Mouse (Mus musculus) embryonic facial prominence, embryonic 15.5 days (tissue): ENCODE measurements around the gene Klhdc7b. TPM values are rescaled to one million over a fixed set of nuclear protein-coding genes. Genes with fewer than 3 reads are reported as not detected.

Experiments
- ATAC-seq: fragments of 200-750 bp; cut with Nextera tagmentation; 2 replicates; pipeline ENCODE4 v1.8.0; 2017; ENCODE audit warnings: low read depth, moderate TSS enrichment; ENCODE audit not compliant: insufficient number of reproducible peaks, low FRiP score, low TSS enrichment
- H3K27ac ChIP-seq: fragments of 300-500 bp; sonication (generic); replicated peaks from 2 replicates; pipeline ENCODE4 v1.5.1; 2015; ENCODE audit warnings: mild to moderate bottlenecking, inconsistent platforms
- H3K27me3 ChIP-seq: fragments of 300-500 bp; sonication (generic); 2 replicates; pipeline ENCODE4 v1.6.1; 2015; ENCODE audit warnings: inconsistent platforms
- H3K36me3 ChIP-seq: fragments of 300-500 bp; sonication (generic); 2 replicates; pipeline ENCODE4 v1.6.1; 2015; ENCODE audit warnings: mild to moderate bottlenecking, inconsistent platforms
- H3K4me1 ChIP-seq: fragments of 300-500 bp; sonication (generic); 2 replicates; pipeline ENCODE4 v1.6.1; 2015; ENCODE audit warnings: inconsistent platforms
- H3K4me2 ChIP-seq: fragments of 300-500 bp; sonication (generic); replicated peaks from 2 replicates; pipeline ENCODE4 v1.6.1; 2015; ENCODE audit warnings: mild to moderate bottlenecking, inconsistent platforms
- H3K4me3 ChIP-seq: fragments of 300-500 bp; sonication (generic); replicated peaks from 2 replicates; pipeline ENCODE4 v1.5.1; 2015; ENCODE audit warnings: mild to moderate bottlenecking, inconsistent platforms
- H3K9ac ChIP-seq: fragments of 300-500 bp; sonication (generic); 2 replicates; pipeline ENCODE4 v1.6.1; 2015; ENCODE audit warnings: inconsistent platforms
- H3K9me3 ChIP-seq: fragments of 300-500 bp; sonication (generic); replicated peaks from 2 replicates; pipeline ENCODE4 v1.6.1; 2016; ENCODE audit warnings: inconsistent platforms
- WGBS: fragments of 180-500 bp; shearing (Covaris S2); methylation state at CpG from one replicate; pipeline ENCODE4 v1.1.7; 2015; 5-methylcytosine and 5-hydroxymethylcytosine counted together
- polyA plus RNA-seq: library from polyadenylated mRNA; unstranded; fragments of >200 nt; fragmentation: Nextera tagmentation; extraction: Ambion mirVana; gene quantifications from 2 replicates; pipeline ENCODE4 v1.2.1, GENCODE M21; 2015

Klhdc7b gene
- polyA plus RNA-seq, 1 experiment from 2014 or later = not detected

DNA sequence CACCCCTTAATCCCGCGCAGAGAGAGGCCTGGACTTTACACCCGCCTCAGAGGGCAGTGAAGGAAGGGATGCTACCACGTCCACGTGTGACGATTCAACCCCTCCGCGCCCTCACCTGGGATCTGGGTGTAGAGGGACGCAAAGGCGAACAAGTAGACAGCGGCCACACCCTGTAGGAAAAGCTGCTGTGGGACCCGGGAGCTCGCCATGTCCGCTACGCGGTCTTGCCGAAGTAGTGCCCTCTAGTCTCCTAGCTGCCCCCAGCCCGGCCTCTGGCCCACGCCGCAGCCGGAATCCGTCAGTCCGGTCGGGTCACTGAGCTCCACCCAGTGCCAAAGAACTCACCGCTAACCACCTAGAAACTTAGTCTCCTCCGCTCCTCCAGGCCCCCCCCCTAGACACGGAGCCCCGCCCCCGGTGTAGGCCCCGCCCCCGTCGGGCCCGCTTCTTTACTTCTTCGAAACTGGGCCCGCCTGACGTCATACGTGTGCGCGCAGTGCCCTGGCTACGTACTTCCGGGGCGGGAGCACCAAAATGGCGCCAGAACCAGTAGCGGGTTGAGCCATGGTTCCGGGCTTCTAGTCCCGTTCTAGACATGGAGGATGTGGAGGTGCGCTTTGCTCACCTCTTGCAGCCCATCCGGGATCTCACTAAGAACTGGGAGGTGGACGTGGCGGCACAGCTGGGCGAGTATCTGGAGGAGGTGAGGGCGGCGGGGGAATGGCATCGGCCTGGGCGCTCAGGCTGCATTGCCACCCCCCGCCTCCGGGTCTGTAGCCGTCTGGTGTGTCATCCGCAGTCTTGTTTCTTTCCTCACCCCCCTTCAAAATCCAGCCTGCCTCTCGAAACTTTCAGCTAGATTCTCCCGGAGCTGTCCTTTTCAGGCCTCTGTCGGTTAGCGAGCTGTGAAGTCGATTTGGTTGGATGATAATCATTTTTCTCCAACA lies 29.2 kb upstream of the Klhdc7b start, which contains the start of the genes Lmf2 and Ncaph2:
Gene Lmf2 (minus strand): TSS at position 419 of the 947 bp plus-strand sequence.
Gene Ncaph2 (plus strand): TSS at position 479 of the 947 bp plus-strand sequence.
- WGBS = under 1% methylated on average over 64 of the region's 64 CpGs
- H3K27ac ChIP-seq = peak within 1 kb of the TSS; percentile 94
- no peaks in the 10 kb centered on the region for H3K27me3 ChIP-seq
- no peaks in the 10 kb centered on the region for H3K9me3 ChIP-seq
- peak; percentile 90 for ATAC-seq
- peaks cover 26% of the 10 kb centered on the region for H3K4me1 ChIP-seq
- peaks cover 45% of the 10 kb centered on the region for H3K36me3 ChIP-seq
- peak within 1 kb of the TSS; percentile 91 for H3K4me3 ChIP-seq
- peak within 1 kb of the TSS; percentile 83 for H3K9ac ChIP-seq
- peak within 1 kb of the TSS; percentile 74 for H3K4me2 ChIP-seq

DNA sequence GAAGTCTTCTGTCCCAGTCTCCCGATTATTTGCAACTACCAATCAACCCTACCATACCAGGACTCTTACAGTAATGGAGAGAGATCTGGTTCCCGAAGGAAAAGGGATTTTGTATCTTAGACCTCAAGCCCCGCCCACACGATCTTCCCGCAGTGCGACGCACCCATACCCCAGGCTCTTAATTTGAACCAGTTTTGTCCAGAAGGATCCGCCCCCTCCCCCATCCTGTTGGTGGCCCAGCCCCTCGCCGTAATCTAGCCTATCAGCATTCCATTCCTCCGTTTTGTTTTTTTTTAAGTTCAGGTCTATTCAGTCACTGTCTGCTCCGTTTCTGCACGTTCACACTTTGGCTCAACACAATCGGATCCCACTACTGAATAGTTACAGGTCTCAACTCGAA lies 28.3 kb upstream of the Klhdc7b start:
- H3K9me3 ChIP-seq = no peaks in the 10 kb centered on the region
- H3K27me3 ChIP-seq = no peaks in the 10 kb centered on the region
- H3K36me3 ChIP-seq = peaks cover 45% of the 10 kb centered on the region
- H3K27ac ChIP-seq = peak overlapping the region; percentile 94
- 0% methylated on average over 15 of the region's 15 CpGs for WGBS
- H3K4me1 ChIP-seq = peaks cover 26% of the 10 kb centered on the region
- H3K4me2 ChIP-seq = peak overlapping the region; percentile 74
- ATAC-seq = peak; percentile 56
- peak overlapping the region; percentile 91 for H3K4me3 ChIP-seq
- peak overlapping the region; percentile 83 for H3K9ac ChIP-seq

DNA sequence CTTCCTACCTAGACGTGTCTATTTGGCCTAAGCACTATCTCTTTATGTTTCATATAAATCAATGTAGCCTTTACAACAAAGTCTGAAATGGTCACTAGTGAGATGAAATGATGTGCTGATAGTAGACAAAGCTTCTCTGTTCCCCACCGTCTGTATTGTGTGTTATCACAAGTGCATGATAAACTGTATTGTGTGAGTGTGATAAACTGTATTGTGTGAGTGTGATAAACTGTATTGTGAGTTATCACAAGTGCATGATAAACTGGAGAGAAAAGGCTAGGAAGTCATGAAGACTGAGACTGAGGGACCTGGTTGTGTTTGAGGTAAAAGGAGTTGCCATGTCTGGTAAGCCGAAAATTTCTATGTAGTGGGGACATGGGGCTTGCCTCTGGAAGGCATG lies 25.9 kb upstream of the Klhdc7b start:
- 76% methylated on average over 3 of the region's 3 CpGs for WGBS
- no peaks in the 10 kb centered on the region for H3K9me3 ChIP-seq
- no peak overlapping the region for H3K9ac ChIP-seq
- ATAC-seq = no peak
- no peaks in the 10 kb centered on the region for H3K27me3 ChIP-seq
- no peak overlapping the region for H3K4me2 ChIP-seq
- H3K27ac ChIP-seq = no peak overlapping the region
- H3K4me3 ChIP-seq = no peak overlapping the region
- peaks cover 25% of the 10 kb centered on the region for H3K4me1 ChIP-seq
- peaks cover 40% of the 10 kb centered on the region for H3K36me3 ChIP-seq

DNA sequence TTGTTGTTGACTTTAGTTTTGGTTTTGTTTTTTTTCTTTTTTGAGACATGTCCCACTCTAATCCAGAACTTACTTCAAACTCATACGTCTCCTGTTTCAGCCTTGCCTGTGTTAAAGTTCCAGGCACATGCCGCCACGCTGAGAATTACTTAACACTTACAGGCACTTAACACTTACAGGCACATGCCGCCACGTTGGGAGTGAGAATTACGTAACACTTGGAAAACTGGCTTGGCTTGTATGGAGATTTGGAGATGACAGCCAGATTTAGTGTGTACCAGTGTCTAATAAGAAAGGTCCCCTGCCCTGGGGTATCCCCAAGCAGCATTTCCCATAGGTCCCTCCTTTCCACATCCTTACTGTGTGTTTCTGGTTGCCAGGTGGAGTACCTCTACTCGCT lies 21.7 kb upstream of the Klhdc7b start:
- Histone ChIP-seq H3K27ac (no peak overlapping the region), H3K4me1 (peaks cover under 1% of the 10 kb centered on the region; the same call in 1 of the 2 replicates), H3K4me2 (no peak overlapping the region), H3K36me3 (peaks cover 79% of the 10 kb centered on the region), H3K9me3 (no peaks in the 10 kb centered on the region), H3K4me3 (no peak overlapping the region), H3K9ac (no peak overlapping the region), H3K27me3 (no peaks in the 10 kb centered on the region)
- WGBS = 88% methylated on average over 7 of the region's 7 CpGs
- no peak for ATAC-seq

DNA sequence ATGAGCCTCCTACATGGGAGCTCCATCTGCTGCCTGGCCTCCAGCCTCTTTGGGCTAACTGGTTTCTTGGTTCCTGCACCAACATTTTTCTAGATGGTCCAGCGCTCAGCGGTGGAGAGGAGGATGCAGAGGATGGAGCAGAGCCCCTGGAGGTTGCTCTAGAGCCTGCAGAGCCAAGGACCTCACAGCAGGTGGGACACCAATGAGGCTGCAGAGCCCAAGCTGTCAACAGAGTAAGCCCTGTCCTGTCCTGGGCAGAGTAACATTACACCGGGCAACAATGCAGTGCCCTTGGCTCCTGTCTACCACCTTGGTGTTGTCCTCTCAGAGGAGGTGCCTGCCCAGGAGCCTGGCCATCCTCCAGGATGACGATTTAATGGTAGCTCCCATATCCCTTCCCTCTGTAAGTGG lies 19.6 kb upstream of the Klhdc7b start:
- Histone ChIP-seq H3K4me1 (no peaks in the 10 kb centered on the region), H3K9ac (no peak overlapping the region), H3K9me3 (no peaks in the 10 kb centered on the region), H3K27me3 (no peaks in the 10 kb centered on the region), H3K27ac (no peak overlapping the region), H3K36me3 (peaks cover 93% of the 10 kb centered on the region), H3K4me2 (no peak overlapping the region), H3K4me3 (no peak overlapping the region)
- 91% methylated on average over 4 of the region's 4 CpGs for WGBS
- no peak for ATAC-seq

DNA sequence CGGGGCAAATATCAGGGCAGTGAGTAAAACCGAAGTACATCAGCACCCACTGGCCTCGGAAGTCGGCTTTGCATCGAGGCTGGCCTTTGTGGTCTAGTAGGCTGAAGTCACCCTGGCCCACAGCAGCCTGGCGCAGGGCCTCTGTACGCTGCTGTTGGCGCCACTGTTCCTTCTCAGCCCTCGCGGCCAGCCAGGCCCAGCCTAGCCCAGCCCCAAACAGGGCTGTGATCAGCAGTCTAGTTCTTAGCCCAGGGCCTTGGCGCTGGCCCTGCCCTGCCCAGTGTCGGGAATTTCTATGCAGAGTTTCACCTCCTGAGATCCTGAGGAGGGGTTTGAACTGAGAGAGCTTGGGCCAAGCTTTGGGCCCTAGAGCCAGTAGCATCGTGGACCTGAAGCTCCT lies 12.6 kb upstream of the Klhdc7b start:
- Histone ChIP-seq H3K4me3 (no peak overlapping the region), H3K4me1 (peaks cover 19% of the 10 kb centered on the region), H3K27ac (no peak overlapping the region), H3K9me3 (no peaks in the 10 kb centered on the region), H3K36me3 (peaks cover 55% of the 10 kb centered on the region), H3K27me3 (peaks cover 13% of the 10 kb centered on the region), H3K9ac (no peak overlapping the region), H3K4me2 (no peak overlapping the region)
- WGBS = 82% methylated on average over 13 of the region's 13 CpGs
- ATAC-seq = no peak

DNA sequence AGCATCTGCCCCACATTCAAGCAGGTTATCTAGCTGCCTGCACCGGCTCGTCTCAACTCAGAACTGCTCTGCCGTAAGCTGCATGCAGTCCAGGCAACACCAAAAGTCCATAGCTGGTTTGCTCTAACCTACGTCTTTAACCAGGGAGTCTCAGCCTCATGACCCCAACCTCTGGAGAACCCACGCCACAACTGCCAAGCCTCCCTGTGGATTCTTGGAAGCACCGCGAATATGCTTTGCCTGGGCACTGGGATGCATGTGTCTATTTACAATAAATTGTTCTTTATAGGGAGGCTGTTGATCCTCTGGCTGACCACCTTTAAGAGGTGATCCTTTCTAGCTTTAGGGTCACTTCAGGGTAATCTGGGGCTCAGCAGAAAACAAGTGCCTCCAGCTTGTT lies 12.2 kb upstream of the Klhdc7b start:
- no peak for ATAC-seq
- H3K9me3 ChIP-seq = no peaks in the 10 kb centered on the region
- peaks cover 18% of the 10 kb centered on the region for H3K27me3 ChIP-seq
- peaks cover 50% of the 10 kb centered on the region for H3K36me3 ChIP-seq
- H3K4me2 ChIP-seq = no peak overlapping the region
- no peak overlapping the region for H3K27ac ChIP-seq
- WGBS = 80% methylated on average over 7 of the region's 7 CpGs
- peaks cover 24% of the 10 kb centered on the region for H3K4me1 ChIP-seq
- no peak overlapping the region for H3K9ac ChIP-seq
- peak overlapping the region; percentile 80; the same call in 1 of the 2 replicates for H3K4me3 ChIP-seq

DNA sequence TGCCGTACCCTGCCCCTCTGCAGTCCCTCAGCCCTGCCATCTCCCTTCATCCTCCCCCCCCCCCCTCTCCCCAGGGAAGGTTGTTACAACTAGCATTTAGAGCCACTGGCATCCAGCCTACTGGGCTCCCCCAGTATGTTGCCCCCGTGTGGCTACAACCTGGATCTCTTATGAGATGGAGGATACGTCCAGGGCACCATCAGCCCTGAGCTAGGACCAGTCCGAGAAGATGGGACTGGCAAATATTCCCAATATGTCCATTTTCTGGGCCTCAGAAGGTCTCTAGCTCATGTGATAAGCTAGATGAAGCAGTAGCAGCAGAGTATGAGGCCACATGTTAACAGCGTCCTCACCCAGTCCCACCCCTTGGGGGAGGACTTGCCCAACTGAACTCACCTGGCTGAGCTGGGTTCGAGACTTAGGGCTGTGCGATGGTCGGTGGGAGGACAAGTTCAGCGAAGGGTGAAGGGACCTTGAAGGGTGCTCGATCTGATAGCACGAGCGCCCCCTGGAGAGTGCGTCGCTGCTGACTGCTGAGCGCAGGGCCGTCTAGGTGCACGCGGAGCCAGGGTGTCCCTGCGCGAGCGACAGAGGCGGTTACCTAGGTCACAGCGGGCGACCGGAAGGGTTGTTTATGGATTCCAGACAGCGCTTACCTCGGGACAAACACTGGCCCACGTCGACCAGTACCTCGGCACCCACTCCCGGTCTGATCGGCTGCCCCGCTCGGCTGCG lies 11.5 kb upstream of the Klhdc7b start:
- H3K4me2 ChIP-seq = peak overlapping the region; percentile 95
- H3K36me3 ChIP-seq = peaks cover 44% of the 10 kb centered on the region
- peak overlapping the region; percentile 65 for H3K9ac ChIP-seq
- peak overlapping the region; percentile 94 for H3K27ac ChIP-seq
- peaks cover 24% of the 10 kb centered on the region for H3K27me3 ChIP-seq
- H3K9me3 ChIP-seq = no peaks in the 10 kb centered on the region
- H3K4me3 ChIP-seq = peak overlapping the region; percentile 80
- peaks cover 28% of the 10 kb centered on the region for H3K4me1 ChIP-seq
- under 1% methylated on average over 35 of the region's 35 CpGs for WGBS
- ATAC-seq = peak; percentile 81

DNA sequence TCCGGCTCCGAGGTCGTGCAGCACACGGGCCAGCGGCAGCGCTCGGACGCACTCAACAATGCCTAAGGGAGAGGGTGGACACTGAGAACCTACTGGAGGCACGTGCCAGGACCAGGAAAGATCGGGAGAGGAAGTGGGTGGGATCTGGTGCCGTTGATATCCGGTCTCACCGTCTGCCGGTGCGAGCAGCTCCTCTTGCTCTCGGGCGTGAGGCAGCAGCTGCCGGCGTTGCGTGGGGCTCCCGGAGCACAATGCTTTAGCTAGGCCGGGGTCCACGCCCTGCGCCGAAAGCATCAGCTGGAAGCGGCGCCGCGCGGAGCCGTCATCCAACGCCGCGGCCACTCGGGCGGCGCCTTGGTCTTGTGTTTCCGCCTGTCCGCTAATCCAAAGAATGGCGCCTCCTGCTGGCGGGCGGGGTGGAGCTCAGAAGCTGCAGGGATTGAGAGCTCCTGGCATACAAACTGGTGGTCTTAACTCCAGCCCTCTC lies 10.9 kb upstream of the Klhdc7b start, which contains the start of gene Sco2:
Gene Sco2 (minus strand): TSS at position 85 of the 487 bp plus-strand sequence.
- peaks cover 31% of the 10 kb centered on the region for H3K27me3 ChIP-seq
- peak within 1 kb of the TSS; percentile 80 for H3K4me3 ChIP-seq
- H3K9ac ChIP-seq = peak within 1 kb of the TSS; percentile 65
- H3K27ac ChIP-seq = peak within 1 kb of the TSS; percentile 94
- ATAC-seq = peak; percentile 72
- no peaks in the 10 kb centered on the region for H3K9me3 ChIP-seq
- peaks cover 34% of the 10 kb centered on the region for H3K4me1 ChIP-seq
- H3K36me3 ChIP-seq = peaks cover 38% of the 10 kb centered on the region
- H3K4me2 ChIP-seq = peak within 1 kb of the TSS; percentile 95
- 0% methylated on average over 41 of the region's 42 CpGs for WGBS

DNA sequence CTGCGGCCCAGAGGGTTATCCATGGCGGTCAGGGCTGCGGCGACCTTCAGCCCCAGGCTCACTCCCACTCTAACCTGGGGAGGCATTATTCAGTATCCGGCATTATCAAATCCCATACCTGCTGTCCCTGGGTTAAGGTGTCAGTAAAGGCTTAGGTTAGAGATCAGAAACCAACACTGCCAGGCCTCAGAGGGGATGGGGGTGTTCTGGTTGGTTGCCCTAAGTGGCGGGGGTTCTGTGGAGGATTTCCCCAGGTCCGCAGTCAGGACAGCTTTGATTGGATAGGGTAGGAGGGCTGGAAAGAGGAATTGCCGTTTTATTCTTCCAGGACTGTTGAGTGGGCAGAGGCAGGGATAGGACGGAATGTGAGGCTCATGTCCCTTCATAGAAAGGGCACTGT lies 10.4 kb upstream of the Klhdc7b start:
- WGBS = 47% methylated on average over 9 of the region's 9 CpGs

More for the DNA sequence above, 10.4 kb upstream of the Klhdc7b start:
- Histone ChIP-seq H3K4me2 (peak overlapping the region; percentile 95), H3K9me3 (no peaks in the 10 kb centered on the region), H3K9ac (peak overlapping the region; percentile 65), H3K4me3 (peak overlapping the region; percentile 80), H3K4me1 (peaks cover 40% of the 10 kb centered on the region), H3K36me3 (peaks cover 32% of the 10 kb centered on the region), H3K27me3 (peaks cover 36% of the 10 kb centered on the region), H3K27ac (peak overlapping the region; percentile 94)
- no peak for ATAC-seq
